Mouse (Mus musculus) kidney, embryonic 14.5 days (tissue): ENCODE results near the gene Unc13c. TPM values are rescaled to one million over a fixed set of nuclear protein-coding genes. Genes with fewer than 3 reads are reported as not detected.

Experiments used
- ATAC-seq: fragments of 200-750 bp; cut with Nextera tagmentation; 2 replicates; pipeline ENCODE4 v1.8.0; 2017; ENCODE audit warnings: moderate number of reproducible peaks, mild to moderate bottlenecking, moderate TSS enrichment, moderate library complexity; ENCODE audit not compliant: low FRiP score, low TSS enrichment
- H3K27ac ChIP-seq: fragments of 300-500 bp; sonication (generic); 2 replicates; pipeline ENCODE4 v1.5.1; 2014; ENCODE audit warnings: low read depth, mild to moderate bottlenecking, low read length, moderate library complexity, mixed read lengths
- H3K27me3 ChIP-seq: fragments of 300-500 bp; sonication (generic); 2 replicates; pipeline ENCODE4 v1.6.1; 2014; ENCODE audit warnings: mild to moderate bottlenecking, low read length; ENCODE audit not compliant: control insufficient read depth, insufficient read depth
- H3K36me3 ChIP-seq: fragments of 300-500 bp; sonication (generic); 2 replicates; pipeline ENCODE4 v1.6.1; 2014; ENCODE audit warnings: low read length, mixed read lengths; ENCODE audit not compliant: control insufficient read depth, insufficient read depth
- H3K4me1 ChIP-seq: fragments of 300-500 bp; sonication (generic); 2 replicates; pipeline ENCODE4 v1.6.1; 2014; ENCODE audit warnings: low read length, mixed read lengths; ENCODE audit not compliant: control insufficient read depth, insufficient read depth
- H3K4me2 ChIP-seq: fragments of 300-500 bp; sonication (generic); replicated peaks from 2 replicates; pipeline ENCODE4 v1.6.1; 2014; ENCODE audit warnings: low read depth, mild to moderate bottlenecking, low read length
- H3K4me3 ChIP-seq: fragments of 300-500 bp; sonication (generic); 2 replicates; pipeline ENCODE4 v1.5.1; 2014; ENCODE audit warnings: mild to moderate bottlenecking, low read length
- H3K9ac ChIP-seq: fragments of 300-500 bp; sonication (generic); 2 replicates; pipeline ENCODE4 v1.6.1; 2014; ENCODE audit warnings: low read depth, mild to moderate bottlenecking, low read length, moderate library complexity
- H3K9me3 ChIP-seq: fragments of 300-500 bp; sonication (generic); 2 replicates; pipeline ENCODE4 v1.6.1; 2016; ENCODE audit warnings: low read length; ENCODE audit not compliant: control insufficient read depth
- WGBS: fragments of 180-500 bp; shearing (Covaris S2); extraction: QIAGEN DNeasy Blood & Tissue Kit; methylation state at CpG from one replicate; pipeline ENCODE4 v1.1.7; 2014; 5-methylcytosine and 5-hydroxymethylcytosine counted together
- polyA plus RNA-seq: library from polyadenylated mRNA; unstranded; fragments of >200 nt; fragmentation: Nextera tagmentation; extraction: Ambion mirVana; gene quantifications from 2 replicates; pipeline ENCODE4 v1.2.1, GENCODE M21; 2014

The Unc13c gene
- polyA plus RNA-seq, 1 experiment from 2014 or later, result 0.60 TPM

- no peak for ATAC-seq
- Histone ChIP-seq H3K27ac (no peak overlapping the region), H3K4me2 (no peak overlapping the region), H3K9me3 (no peaks in the 10 kb centered on the region), H3K4me1 (no peaks in the 10 kb centered on the region), H3K4me3 (no peak overlapping the region), H3K27me3 (no peaks in the 10 kb centered on the region), H3K9ac (no peak overlapping the region), H3K36me3 (no peaks in the 10 kb centered on the region)
- 86% methylated on average over 4 of the region's 4 CpGs for WGBS
These were observed 162.1 kb downstream of the Unc13c start for GRCm38 (mm10) chr9:73806681-73807080.

- no peak overlapping the region for H3K4me3 ChIP-seq
- WGBS, result 84% methylated on average over 4 of the region's 4 CpGs
- no peak for ATAC-seq
- no peaks in the 10 kb centered on the region for H3K36me3 ChIP-seq
- no peaks in the 10 kb centered on the region for H3K4me1 ChIP-seq
- H3K27ac ChIP-seq, result no peak overlapping the region
- H3K4me2 ChIP-seq, result no peak overlapping the region
- H3K27me3 ChIP-seq, result no peaks in the 10 kb centered on the region
- H3K9me3 ChIP-seq, result no peaks in the 10 kb centered on the region
- H3K9ac ChIP-seq, result no peak overlapping the region
These were observed 194.2 kb downstream of the Unc13c start for GRCm38 (mm10) chr9:73774616-73775015.

DNA sequence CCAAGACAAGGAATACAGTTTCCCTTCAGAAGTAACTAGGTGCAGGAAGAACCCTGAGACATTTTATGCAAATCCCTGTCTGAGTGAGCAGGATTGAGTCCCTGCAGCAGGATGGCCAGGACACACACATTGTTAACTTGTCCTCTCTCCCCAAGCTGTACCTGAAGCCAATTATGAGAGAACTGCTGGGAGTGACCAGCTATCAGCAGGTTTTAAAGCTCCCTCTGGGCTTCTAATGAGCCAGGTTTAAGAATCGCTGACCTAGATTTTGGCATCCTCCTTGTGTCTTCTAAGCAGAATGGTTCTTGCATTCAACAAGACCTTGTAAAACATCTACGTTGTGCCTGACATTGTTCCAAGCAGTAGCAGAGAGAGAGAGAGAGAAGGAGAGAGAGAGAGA lies 213.6 kb downstream of the Unc13c start:
- WGBS, result 88% methylated on average over 2 of the region's 2 CpGs
- Histone ChIP-seq H3K4me2 (no peak overlapping the region), H3K9ac (no peak overlapping the region), H3K9me3 (no peaks in the 10 kb centered on the region), H3K27me3 (no peaks in the 10 kb centered on the region), H3K36me3 (no peaks in the 10 kb centered on the region), H3K27ac (no peak overlapping the region), H3K4me3 (no peak overlapping the region), H3K4me1 (no peaks in the 10 kb centered on the region)
- ATAC-seq, result no peak

- Histone ChIP-seq H3K9ac (no peak overlapping the region), H3K36me3 (no peaks in the 10 kb centered on the region), H3K4me3 (no peak overlapping the region), H3K4me1 (no peaks in the 10 kb centered on the region), H3K27ac (no peak overlapping the region), H3K27me3 (no peaks in the 10 kb centered on the region), H3K4me2 (no peak overlapping the region), H3K9me3 (no peaks in the 10 kb centered on the region)
- WGBS, result 51% methylated on average over 3 of the region's 3 CpGs
- no peak for ATAC-seq
These were observed 215.3 kb downstream of the Unc13c start for GRCm38 (mm10) chr9:73753480-73753879.

GRCm38 (mm10) chr9:73751344-73751743 lies 217.4 kb downstream of the Unc13c start:
- no peak for ATAC-seq
- WGBS, result 79% methylated on average over 1 of the region's 1 CpGs
- H3K27ac ChIP-seq, result no peak overlapping the region
- H3K4me3 ChIP-seq, result no peak overlapping the region
- no peak overlapping the region for H3K4me2 ChIP-seq
- H3K36me3 ChIP-seq, result no peaks in the 10 kb centered on the region
- H3K9me3 ChIP-seq, result no peaks in the 10 kb centered on the region
- no peaks in the 10 kb centered on the region for H3K4me1 ChIP-seq
- H3K27me3 ChIP-seq, result no peaks in the 10 kb centered on the region
- H3K9ac ChIP-seq, result no peak overlapping the region

GRCm38 (mm10) chr9:73734446-73734845 lies 234.3 kb downstream of the Unc13c start:
- ATAC-seq, result no peak
- Histone ChIP-seq H3K4me3 (no peak overlapping the region), H3K4me2 (no peak overlapping the region), H3K4me1 (no peaks in the 10 kb centered on the region), H3K27ac (no peak overlapping the region), H3K27me3 (no peaks in the 10 kb centered on the region), H3K9me3 (no peaks in the 10 kb centered on the region), H3K9ac (no peak overlapping the region), H3K36me3 (no peaks in the 10 kb centered on the region)
- WGBS, result 75% methylated on average over 7 of the region's 7 CpGs

DNA sequence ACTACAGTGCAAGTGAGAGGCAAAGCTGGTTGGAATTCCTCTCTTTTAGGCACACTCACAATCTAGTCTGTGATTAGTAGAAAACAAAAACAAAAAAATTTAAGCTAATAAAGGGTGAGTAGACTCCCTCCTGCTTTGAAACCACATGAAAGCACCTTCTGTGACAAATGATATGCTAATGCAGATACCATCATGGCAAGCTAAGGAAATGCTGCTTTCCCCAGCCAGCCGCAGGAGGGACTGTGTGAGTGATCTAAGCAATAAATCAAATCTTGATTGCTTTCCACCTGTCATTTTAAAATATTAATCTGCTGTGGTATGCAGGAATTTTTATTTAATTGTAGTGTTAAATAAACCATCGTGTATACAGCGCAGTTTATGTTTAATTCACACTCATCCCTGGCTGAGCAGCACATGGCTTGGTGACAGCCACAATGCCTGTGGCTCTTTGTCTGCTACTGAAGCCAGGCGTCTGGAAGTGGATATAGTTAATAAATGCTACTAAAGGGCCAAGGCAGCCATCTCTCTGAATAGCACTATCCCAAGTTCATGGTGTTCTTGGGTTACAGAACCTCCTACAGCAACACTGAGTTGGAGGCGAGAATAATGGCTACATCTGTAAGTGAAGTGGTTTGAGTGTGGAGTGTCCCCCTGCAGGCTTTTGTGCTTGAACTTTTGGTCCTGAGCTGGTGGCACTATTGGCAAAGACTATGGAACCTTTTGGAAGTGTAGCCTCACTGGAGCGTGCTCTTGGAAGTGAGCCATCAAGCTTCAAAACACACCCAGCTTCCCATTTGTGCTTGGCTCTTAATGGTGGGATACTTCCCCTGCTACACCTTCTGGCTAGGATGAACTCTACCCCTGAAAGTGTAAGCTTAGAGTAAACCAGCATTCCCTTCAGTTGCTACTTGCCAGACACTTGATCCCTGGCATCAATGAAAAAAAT lies 242.8 kb downstream of the Unc13c start:
- WGBS, result 62% methylated on average over 6 of the region's 6 CpGs
- Histone ChIP-seq H3K27ac (no peak overlapping the region), H3K9ac (no peak overlapping the region), H3K4me1 (no peaks in the 10 kb centered on the region), H3K4me3 (no peak overlapping the region), H3K4me2 (no peak overlapping the region), H3K9me3 (no peaks in the 10 kb centered on the region), H3K27me3 (no peaks in the 10 kb centered on the region), H3K36me3 (no peaks in the 10 kb centered on the region)
- no peak for ATAC-seq

GRCm38 (mm10) chr9:73724776-73725175 lies 244.0 kb downstream of the Unc13c start:
- H3K9me3 ChIP-seq, result no peaks in the 10 kb centered on the region
- no peak overlapping the region for H3K27ac ChIP-seq
- H3K9ac ChIP-seq, result no peak overlapping the region
- H3K27me3 ChIP-seq, result no peaks in the 10 kb centered on the region
- 87% methylated on average over 4 of the region's 4 CpGs for WGBS
- no peak for ATAC-seq
- no peaks in the 10 kb centered on the region for H3K36me3 ChIP-seq
- no peaks in the 10 kb centered on the region for H3K4me1 ChIP-seq
- no peak overlapping the region for H3K4me3 ChIP-seq
- no peak overlapping the region for H3K4me2 ChIP-seq

DNA sequence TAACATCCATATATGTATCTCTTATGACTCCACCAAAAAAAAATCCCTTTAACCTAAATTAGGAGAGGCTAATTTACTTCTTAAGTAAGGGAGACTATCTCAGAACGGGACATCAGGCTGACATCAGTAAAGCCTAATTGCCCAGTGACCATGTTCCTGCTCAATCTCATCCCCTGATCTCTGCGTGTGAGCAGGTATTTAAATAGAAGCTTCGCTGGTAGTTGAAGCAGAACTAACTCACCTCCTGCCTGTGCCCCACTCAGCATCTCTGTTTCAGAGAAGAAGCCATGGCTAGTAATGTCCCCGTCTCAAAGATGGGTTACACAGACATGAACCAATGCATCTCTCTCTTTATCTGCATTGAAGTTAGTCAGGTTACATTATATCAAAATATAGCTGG lies 255.3 kb downstream of the Unc13c start:
- Histone ChIP-seq H3K27ac (no peak overlapping the region), H3K9me3 (no peaks in the 10 kb centered on the region), H3K9ac (no peak overlapping the region), H3K36me3 (no peaks in the 10 kb centered on the region), H3K4me1 (no peaks in the 10 kb centered on the region), H3K4me2 (no peak overlapping the region), H3K27me3 (no peaks in the 10 kb centered on the region; the same call in 1 of the 2 replicates), H3K4me3 (no peak overlapping the region)
- WGBS, result 51% methylated on average over 4 of the region's 4 CpGs
- no peak for ATAC-seq
